Mouse (Mus musculus): Measurements from ENCODE around the gene Gm8246. TPM values are rescaled to one million over a fixed set of nuclear protein-coding genes. Genes with fewer than 3 reads are reported as not detected.

Gene Gm8246
- polyA plus RNA-seq (2014; fragmentation: Illumina TruSeq; extraction: RNeasy Lipid Tissue Mini Kit (QIAGEN cat#74804); ENCODE audit: low read depth, low replicate concordance) = not detected

GRCm38 (mm10) chr14:5477730-5478129, at the start of gene Gm8246:
TSS of gene Gm8246 (minus strand) at chr14:5477830.

DNA sequence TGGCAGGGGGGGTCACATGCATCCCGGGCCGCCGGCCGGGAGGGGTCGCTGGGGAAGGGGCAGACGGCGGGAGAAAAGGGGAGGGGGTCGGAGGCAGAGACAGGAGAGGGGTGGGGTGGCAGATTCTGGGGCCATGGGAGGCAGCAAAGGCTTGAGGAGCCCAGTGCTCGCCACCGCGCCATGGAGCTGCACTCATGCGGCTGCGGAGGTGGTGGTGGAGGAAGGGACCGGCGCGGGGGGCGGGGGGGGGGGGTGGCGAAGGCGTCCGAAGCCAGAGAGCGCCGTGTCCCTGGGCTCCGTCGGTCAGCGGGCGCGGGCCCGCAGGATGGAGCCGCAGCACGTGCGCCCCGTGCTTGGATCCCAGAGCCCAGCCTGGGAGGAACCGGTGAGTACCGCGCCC, 23.7 kb upstream of the Gm8246 start, which contains the start of gene Gm3488:
Gene Gm3488, plus strand, starts transcription at position 301 of the 400 bp plus-strand sequence.

DNA sequence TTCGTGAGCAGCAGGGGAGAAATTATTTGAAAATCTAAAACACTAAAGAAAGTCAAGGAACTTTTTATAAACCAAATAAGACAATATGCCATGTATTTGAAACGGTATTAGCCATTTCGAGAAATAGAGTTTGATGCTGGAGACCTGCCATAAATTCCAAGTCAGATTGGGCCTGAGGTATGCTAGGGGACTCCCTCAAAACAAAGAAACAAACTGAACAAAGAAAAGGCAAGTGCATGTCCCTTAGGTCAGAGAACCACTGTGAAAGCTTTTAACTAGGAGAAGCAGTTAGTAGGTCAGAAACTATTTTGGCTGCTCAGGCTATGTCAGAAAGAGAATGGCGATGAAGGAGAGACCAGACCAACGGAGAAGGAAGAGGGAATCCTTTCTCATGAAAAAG, 6.3 kb upstream of the Gm8246 start, which contains the start of gene Gm3187:
Gene Gm3187, plus strand, starts transcription at position 301 of the 400 bp plus-strand sequence.

GRCm38 (mm10) chr14:5455367-5455766, 22.3 kb downstream of the Gm8246 start, which contains the start of gene Gm3194:
TSS of gene Gm3194 (minus strand) at chr14:5455467.

Other genes with a start within 250 kb of the Gm8246 start
- gene Gm3526, start 217.2 kb downstream of the Gm8246 start, polyA plus RNA-seq (2014; fragmentation: Illumina TruSeq; extraction: RNeasy Lipid Tissue Mini Kit (QIAGEN cat#74804); ENCODE audit: low read depth, low replicate concordance) = not detected
- not detected for gene Gm3542, start 142.9 kb downstream of the Gm8246 start, polyA plus RNA-seq (2014; fragmentation: Illumina TruSeq; extraction: RNeasy Lipid Tissue Mini Kit (QIAGEN cat#74804); ENCODE audit: low read depth, low replicate concordance)
- 0.58 TPM for gene Gm3500, start 88.8 kb downstream of the Gm8246 start, polyA plus RNA-seq (2014; fragmentation: Illumina TruSeq; extraction: RNeasy Lipid Tissue Mini Kit (QIAGEN cat#74804); ENCODE audit: low read depth, low replicate concordance)
- not detected for gene Gm3194, start 22.4 kb downstream of the Gm8246 start, polyA plus RNA-seq (2014; fragmentation: Illumina TruSeq; extraction: RNeasy Lipid Tissue Mini Kit (QIAGEN cat#74804); ENCODE audit: low read depth, low replicate concordance)
- gene Gm3187, start 6.4 kb upstream of the Gm8246 start, polyA plus RNA-seq (2014; fragmentation: Illumina TruSeq; extraction: RNeasy Lipid Tissue Mini Kit (QIAGEN cat#74804); ENCODE audit: low read depth, low replicate concordance) = not detected
- gene Gm3488, start 23.8 kb upstream of the Gm8246 start, polyA plus RNA-seq (2014; fragmentation: Illumina TruSeq; extraction: RNeasy Lipid Tissue Mini Kit (QIAGEN cat#74804); ENCODE audit: low read depth, low replicate concordance) = 0.47 TPM
- not detected for gene Gm3532, start 60.7 kb upstream of the Gm8246 start, polyA plus RNA-seq (2014; fragmentation: Illumina TruSeq; extraction: RNeasy Lipid Tissue Mini Kit (QIAGEN cat#74804); ENCODE audit: low read depth, low replicate concordance)
- not detected for gene Gm8265, start 155.2 kb upstream of the Gm8246 start, polyA plus RNA-seq (2014; fragmentation: Illumina TruSeq; extraction: RNeasy Lipid Tissue Mini Kit (QIAGEN cat#74804); ENCODE audit: low read depth, low replicate concordance)
- gene Gm9603, start 209.6 kb upstream of the Gm8246 start, polyA plus RNA-seq (2014; fragmentation: Illumina TruSeq; extraction: RNeasy Lipid Tissue Mini Kit (QIAGEN cat#74804); ENCODE audit: low read depth, low replicate concordance) = not detected